Mouse (Mus musculus): ENCODE data around the gene Naa25. TPM values are rescaled to one million over a fixed set of nuclear protein-coding genes. Genes with fewer than 3 reads are reported as not detected.

Gene Naa25
- total RNA-seq, 2 experiments from 2014 or later, result 42.9 to 43.3 TPM

GRCm38 (mm10) chr5:121398146-121398964 lies 619 bp downstream of the Naa25 start:
- no peak for TF ChIP-seq CTCF (IDR thresholded peaks at IDR 0.05)
- peak overlapping the region; percentile 89 for H3K27ac ChIP-seq
- DNase-seq (ENCODE audit: extremely low spot score in 1 of 2, low spot score in 2 of 2), result peak in 1 of 2 experiments; percentile 40
- peak overlapping the region; percentile 77 for H3K4me3 ChIP-seq
- intact Hi-C loops (cut with DNase I), result no loop called here

GRCm38 (mm10) chr5:121398965-121399462 lies 1.3 kb downstream of the Naa25 start:
- no peak for TF ChIP-seq CTCF (IDR thresholded peaks at IDR 0.05)
- H3K27ac ChIP-seq, result no peak overlapping the region
- intact Hi-C loops (cut with DNase I), result no loop called here
- H3K4me3 ChIP-seq, result peak overlapping the region; percentile 77
- DNase-seq (ENCODE audit: extremely low spot score in 1 of 2, low spot score in 2 of 2), result no peak

GRCm38 (mm10) chr5:121399540-121399939 lies 1.8 kb downstream of the Naa25 start:
- H3K4me3 ChIP-seq, result no peak overlapping the region
- intact Hi-C loops (cut with DNase I), result no loop called here
- DNase-seq (ENCODE audit: extremely low spot score in 1 of 2, low spot score in 2 of 2), result no peak
- no peak for TF ChIP-seq CTCF (IDR thresholded peaks at IDR 0.05)
- H3K27ac ChIP-seq, result no peak overlapping the region

- intact Hi-C loops (cut with DNase I), result no loop called here
- Histone ChIP-seq H3K27ac (no peak overlapping the region), H3K4me3 (no peak overlapping the region)
- no peak for DNase-seq (ENCODE audit: extremely low spot score in 1 of 2, low spot score in 2 of 2)
- no peak for TF ChIP-seq CTCF (IDR thresholded peaks at IDR 0.05)
Observed at GRCm38 (mm10) chr5:121400064-121400463, 2.3 kb downstream of the Naa25 start.

GRCm38 (mm10) chr5:121400849-121401248 lies 3.1 kb downstream of the Naa25 start:
- no peak for TF ChIP-seq CTCF (IDR thresholded peaks at IDR 0.05)
- Histone ChIP-seq H3K27ac (no peak overlapping the region), H3K4me3 (no peak overlapping the region)
- intact Hi-C loops (cut with DNase I), result no loop called here
- DNase-seq (ENCODE audit: extremely low spot score in 1 of 2, low spot score in 2 of 2), result no peak

GRCm38 (mm10) chr5:121407856-121408255 lies 10.1 kb downstream of the Naa25 start:
- Histone ChIP-seq H3K27ac (no peak overlapping the region), H3K4me3 (no peak overlapping the region)
- DNase-seq (ENCODE audit: extremely low spot score in 1 of 2, low spot score in 2 of 2), result no peak
- intact Hi-C loops (cut with DNase I), result no loop called here
- no peak for TF ChIP-seq CTCF (IDR thresholded peaks at IDR 0.05)

GRCm38 (mm10) chr5:121410975-121411374 lies 13.2 kb downstream of the Naa25 start:
- no peak for DNase-seq (ENCODE audit: extremely low spot score in 1 of 2, low spot score in 2 of 2)
- no peak for TF ChIP-seq CTCF (IDR thresholded peaks at IDR 0.05)
- intact Hi-C loops (cut with DNase I), result no loop called here
- Histone ChIP-seq H3K27ac (no peak overlapping the region), H3K4me3 (no peak overlapping the region)

GRCm38 (mm10) chr5:121420721-121421120 lies 23.0 kb downstream of the Naa25 start:
- no peak for DNase-seq (ENCODE audit: extremely low spot score in 1 of 2, low spot score in 2 of 2)
- no peak for TF ChIP-seq CTCF (IDR thresholded peaks at IDR 0.05)
- H3K27ac ChIP-seq, result no peak overlapping the region
- intact Hi-C loops (cut with DNase I), result no loop called here
- H3K4me3 ChIP-seq, result no peak overlapping the region

GRCm38 (mm10) chr5:121422787-121423186 lies 25.1 kb downstream of the Naa25 start:
- H3K4me3 ChIP-seq, result no peak overlapping the region
- no peak overlapping the region for H3K27ac ChIP-seq
- no peak for TF ChIP-seq CTCF (IDR thresholded peaks at IDR 0.05)
- DNase-seq (ENCODE audit: extremely low spot score in 1 of 2, low spot score in 2 of 2), result no peak
- intact Hi-C loops (cut with DNase I), result no loop called here

GRCm38 (mm10) chr5:121423297-121423696 lies 25.6 kb downstream of the Naa25 start:
- TF ChIP-seq CTCF (IDR thresholded peaks at IDR 0.05), result no peak
- no peak for DNase-seq (ENCODE audit: extremely low spot score in 1 of 2, low spot score in 2 of 2)
- Histone ChIP-seq H3K4me3 (no peak overlapping the region), H3K27ac (no peak overlapping the region)
- intact Hi-C loops (cut with DNase I), result no loop called here

GRCm38 (mm10) chr5:121428954-121429353 lies 31.2 kb downstream of the Naa25 start:
- intact Hi-C loops (cut with DNase I), result no loop called here
- TF ChIP-seq CTCF (IDR thresholded peaks at IDR 0.05), result no peak
- H3K27ac ChIP-seq, result no peak overlapping the region
- DNase-seq (ENCODE audit: extremely low spot score in 1 of 2, low spot score in 2 of 2), result no peak
- no peak overlapping the region for H3K4me3 ChIP-seq

GRCm38 (mm10) chr5:121438131-121438530 lies 40.4 kb downstream of the Naa25 start:
- Histone ChIP-seq H3K4me3 (no peak overlapping the region), H3K27ac (no peak overlapping the region)
- intact Hi-C loops (cut with DNase I), result no loop called here
- TF ChIP-seq CTCF (IDR thresholded peaks at IDR 0.05), result no peak
- DNase-seq (ENCODE audit: extremely low spot score in 1 of 2, low spot score in 2 of 2), result no peak

GRCm38 (mm10) chr5:121438756-121439155 lies 41.0 kb downstream of the Naa25 start:
- Histone ChIP-seq H3K27ac (no peak overlapping the region), H3K4me3 (no peak overlapping the region)
- DNase-seq (ENCODE audit: extremely low spot score in 1 of 2, low spot score in 2 of 2), result no peak
- TF ChIP-seq CTCF (IDR thresholded peaks at IDR 0.05), result no peak
- intact Hi-C loops (cut with DNase I), result no loop called here
